Mouse (Mus musculus) left cerebral cortex, postnatal 25 days (tissue): ENCODE results near the gene Cgnl1. TPM values are rescaled to one million over a fixed set of nuclear protein-coding genes. Genes with fewer than 3 reads are reported as not detected.
A peak's percentile ranks its signal among the peaks of the same experiment; 100 is the strongest.

ENCODE experiments used
- DNase-seq, 2 experiments: peaks; one replicate each; pipeline ENCODE4 v3.0.0; 2022; ENCODE audit warnings: low spot score in 2 of 2, mixed read lengths in 1 of 2
- intact Hi-C: fragments of 180-260 bp; cut with DNase I; formaldehyde crosslinking; loops from one replicate; pipeline ENCODE4 v1.15.1; 2025
- total RNA-seq, 2 experiments: library from RNA; stranded (reverse); gene quantifications; 2 replicates each; pipeline ENCODE4 v1.2.3; 2021

The Cgnl1 gene
- total RNA-seq, 2 experiments from 2014 or later: 10.1 to 10.6 TPM

- intact Hi-C loops: no loop called here
These were observed 86.6 kb downstream of the Cgnl1 start for GRCm38 (mm10) chr9:71684772-71685171.

GRCm38 (mm10) chr9:71680381-71680780 is 91.0 kb downstream of the Cgnl1 start:
- no peak for DNase-seq
- intact Hi-C loops: no loop called here

More at GRCm38 (mm10) chr9:71684772-71685171, 86.6 kb downstream of the Cgnl1 start:
- no peak for DNase-seq

- peak in 1 of 2 experiments; percentile 12 for DNase-seq
- intact Hi-C loops: no loop called here
These were observed 92.1 kb downstream of the Cgnl1 start for GRCm38 (mm10) chr9:71679103-71679815.

- DNase-seq: no peak
- intact Hi-C loops: no loop called here
These were observed 94.3 kb downstream of the Cgnl1 start for GRCm38 (mm10) chr9:71676988-71677688.

- DNase-seq: no peak
- intact Hi-C loops: no loop called here
These were observed 95.5 kb downstream of the Cgnl1 start for GRCm38 (mm10) chr9:71675799-71676414.

- no peak for DNase-seq
- intact Hi-C loops: no loop called here
These were observed 96.2 kb downstream of the Cgnl1 start for GRCm38 (mm10) chr9:71675216-71675615.

- intact Hi-C loops: no loop called here
- no peak for DNase-seq
These were observed 96.9 kb downstream of the Cgnl1 start for GRCm38 (mm10) chr9:71674476-71674875.

GRCm38 (mm10) chr9:71672495-71672894 is 98.9 kb downstream of the Cgnl1 start:
- no peak for DNase-seq
- intact Hi-C loops: no loop called here

- DNase-seq: no peak
- intact Hi-C loops: no loop called here
These were observed 100.7 kb downstream of the Cgnl1 start for GRCm38 (mm10) chr9:71670677-71671076.

- intact Hi-C loops: no loop called here
These were observed 103.8 kb downstream of the Cgnl1 start for GRCm38 (mm10) chr9:71667616-71668015.

GRCm38 (mm10) chr9:71666432-71666831 is 105.0 kb downstream of the Cgnl1 start:
- DNase-seq: no peak
- intact Hi-C loops: no loop called here

More at GRCm38 (mm10) chr9:71667616-71668015, 103.8 kb downstream of the Cgnl1 start:
- no peak for DNase-seq

- intact Hi-C loops: no loop called here
- no peak for DNase-seq
These were observed 105.9 kb downstream of the Cgnl1 start for GRCm38 (mm10) chr9:71665493-71665892.

GRCm38 (mm10) chr9:71664855-71665254 is 106.5 kb downstream of the Cgnl1 start:
- intact Hi-C loops: no loop called here
- no peak for DNase-seq

GRCm38 (mm10) chr9:71663421-71664217 is 107.8 kb downstream of the Cgnl1 start:
- DNase-seq: no peak
- intact Hi-C loops: no loop called here

GRCm38 (mm10) chr9:71660540-71660939 is 110.9 kb downstream of the Cgnl1 start:
- intact Hi-C loops: no loop called here
- no peak for DNase-seq

GRCm38 (mm10) chr9:71659681-71660080 is 111.7 kb downstream of the Cgnl1 start:
- intact Hi-C loops: no loop called here
- no peak for DNase-seq

- intact Hi-C loops: no loop called here
These were observed 114.2 kb downstream of the Cgnl1 start for GRCm38 (mm10) chr9:71657199-71657598.

GRCm38 (mm10) chr9:71654861-71655260 is 116.5 kb downstream of the Cgnl1 start:
- intact Hi-C loops: no loop called here
- no peak for DNase-seq

More at GRCm38 (mm10) chr9:71657199-71657598, 114.2 kb downstream of the Cgnl1 start:
- DNase-seq: no peak

- intact Hi-C loops: loop anchor here (1.0 to 10.0 kb wide), 5 partner anchors 129 to 766 kb away; partner anchors contain the start of gene Cgnl1
- DNase-seq: peak; percentile 81 to 84
These were observed 125.3 kb downstream of the Cgnl1 start for GRCm38 (mm10) chr9:71646115-71646514.

- DNase-seq: no peak
- intact Hi-C loops: loop anchor here (10.0 kb wide), 2 partner anchors 131 to 551 kb away; partner anchors contain the start of gene Cgnl1
These were observed 127.8 kb downstream of the Cgnl1 start for GRCm38 (mm10) chr9:71643611-71644010.
